Mouse (Mus musculus) cerebral cortex, adult 2 months (tissue): ENCODE data around the gene Cxcr5.

Experiments
- WGBS: fragments of 180-500 bp; shearing (Covaris S2); methylation state at CpG from one replicate; pipeline ENCODE4 v1.1.7; 2018; 5-methylcytosine and 5-hydroxymethylcytosine counted together

Gene Cxcr5

DNA sequence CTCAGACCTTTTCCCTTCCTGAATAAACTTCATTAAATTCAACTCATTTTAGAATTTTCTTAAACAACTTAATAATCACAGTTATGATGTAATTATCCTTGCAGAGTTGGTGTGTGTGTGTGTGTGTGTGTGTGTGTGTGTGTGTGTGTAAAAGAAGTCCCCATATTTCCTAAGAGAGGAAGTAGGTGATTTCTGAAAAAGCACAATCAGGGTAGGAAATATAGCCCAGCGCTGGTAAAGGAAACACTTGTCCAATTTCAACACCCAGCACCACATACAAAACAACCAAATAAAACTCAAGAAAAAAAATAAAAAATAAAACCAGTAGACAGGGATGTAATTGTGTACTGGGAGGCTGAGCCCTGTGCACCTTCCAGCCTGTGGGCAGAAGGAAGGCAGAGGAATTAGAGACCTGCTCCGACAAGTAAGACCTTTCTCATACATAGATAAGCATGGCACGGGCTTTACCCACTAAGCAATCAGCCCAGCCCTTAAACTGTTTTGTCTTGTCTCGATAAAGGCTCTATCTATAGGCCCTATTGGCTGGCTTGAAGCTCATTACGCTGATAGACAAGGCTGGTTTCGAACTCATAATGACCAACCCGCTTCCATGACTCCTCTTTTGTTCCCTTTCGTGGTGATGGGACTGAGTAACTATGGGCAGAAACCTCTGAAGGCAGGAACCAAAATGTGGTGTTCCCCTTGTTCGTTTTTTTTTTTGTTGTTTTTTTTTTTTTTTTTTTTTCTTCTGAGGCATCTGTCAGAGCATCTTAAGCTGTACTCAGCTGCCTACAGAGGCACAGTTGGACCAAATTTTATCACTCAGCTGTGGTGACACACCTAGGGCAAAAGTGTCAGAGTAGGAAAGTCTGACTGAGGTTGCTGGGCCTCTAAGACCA lies 25.8 kb upstream of the Cxcr5 start:
- whole genome bisulfite sequencing: 89% methylated on average over 9 of the region's 9 CpGs

DNA sequence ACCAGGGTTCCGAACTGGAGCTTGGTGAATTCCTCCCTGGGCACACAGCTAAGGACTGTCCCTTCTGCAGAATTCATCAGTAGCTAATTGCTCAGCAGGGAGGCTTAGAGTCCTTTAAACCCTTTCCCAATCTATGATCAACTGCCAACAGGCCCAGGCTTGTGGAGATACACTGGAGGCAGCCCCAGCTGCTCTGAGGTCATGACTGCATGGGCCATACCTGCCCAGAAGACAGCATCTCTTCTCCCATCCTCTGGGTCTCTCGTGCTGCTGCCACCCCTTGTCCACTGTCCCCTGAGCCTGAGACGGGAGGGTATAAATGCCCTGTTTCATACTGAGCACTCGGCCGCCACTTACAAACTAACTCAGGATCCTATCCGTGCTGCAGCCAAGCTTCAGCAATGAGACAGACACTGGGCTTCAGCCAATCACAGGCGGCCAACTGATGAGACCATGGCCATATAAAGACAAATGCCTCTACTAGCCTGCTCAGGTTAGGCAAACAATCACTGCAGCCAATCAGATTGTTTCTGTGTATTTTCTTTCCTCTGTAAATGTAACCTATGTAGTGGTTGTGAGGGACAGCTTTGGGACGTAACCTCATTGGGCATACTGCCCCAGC lies 25.1 kb upstream of the Cxcr5 start:
- WGBS: 80% methylated on average over 8 of the region's 8 CpGs

DNA sequence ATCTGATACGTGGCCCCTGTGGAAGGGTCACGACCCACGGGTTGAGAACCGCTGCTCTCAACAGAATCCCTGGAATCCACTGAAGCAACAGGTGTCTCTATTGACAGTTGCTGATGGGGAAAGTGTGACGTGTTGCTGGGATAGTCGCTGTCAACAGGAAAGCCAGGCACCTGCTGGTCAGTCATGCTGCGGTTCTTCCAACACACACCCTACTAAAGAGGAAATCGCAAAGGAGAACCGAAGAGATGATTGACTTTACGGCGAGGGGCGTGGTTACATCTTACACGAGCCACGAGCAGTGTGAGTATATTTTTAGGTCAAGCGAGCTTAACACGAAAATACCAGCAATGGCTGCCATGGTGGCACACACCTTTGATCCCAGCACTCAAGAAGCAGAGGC lies 20.7 kb upstream of the Cxcr5 start:
- 87% methylated on average over 16 of the region's 16 CpGs for WGBS

DNA sequence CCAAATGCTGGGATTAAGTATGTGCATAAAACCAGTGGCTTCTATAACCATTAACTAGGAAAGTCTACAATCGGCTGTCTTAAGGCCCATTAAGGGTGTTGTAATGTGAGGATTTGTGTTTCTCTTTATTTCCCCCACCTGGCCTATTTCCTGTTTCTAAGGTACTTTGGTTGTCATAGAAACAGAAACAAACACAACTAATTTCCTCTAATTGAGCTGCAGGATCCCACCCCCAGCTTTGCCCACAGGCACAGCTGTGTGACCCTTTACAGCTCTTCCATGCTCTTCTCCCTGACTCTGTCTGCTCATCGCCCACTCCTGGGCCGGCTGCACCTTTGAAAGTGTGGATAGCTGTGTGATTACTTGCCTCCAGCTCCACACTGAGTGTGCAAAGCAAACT lies 19.7 kb upstream of the Cxcr5 start:
- WGBS: 56% methylated on average over 3 of the region's 3 CpGs

DNA sequence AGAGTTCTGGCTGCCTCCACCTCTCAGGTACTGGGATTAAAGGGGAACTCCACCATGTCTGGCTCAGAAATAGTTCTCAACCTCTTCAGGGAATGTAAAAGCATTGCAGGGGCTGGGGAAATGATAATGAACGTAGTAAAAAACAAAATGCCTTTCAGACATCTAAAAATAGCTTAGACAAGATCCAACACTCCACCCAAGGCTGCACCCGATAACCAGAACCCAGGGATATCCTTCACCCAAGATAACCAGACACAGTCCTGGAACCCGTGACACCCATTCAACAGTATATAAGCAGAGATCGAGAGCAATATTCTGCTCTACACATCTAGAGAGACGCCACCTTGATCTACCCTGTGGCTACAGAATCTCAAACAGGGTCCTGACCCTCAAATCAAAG lies 18.4 kb upstream of the Cxcr5 start:
- WGBS: 85% methylated on average over 5 of the region's 5 CpGs

DNA sequence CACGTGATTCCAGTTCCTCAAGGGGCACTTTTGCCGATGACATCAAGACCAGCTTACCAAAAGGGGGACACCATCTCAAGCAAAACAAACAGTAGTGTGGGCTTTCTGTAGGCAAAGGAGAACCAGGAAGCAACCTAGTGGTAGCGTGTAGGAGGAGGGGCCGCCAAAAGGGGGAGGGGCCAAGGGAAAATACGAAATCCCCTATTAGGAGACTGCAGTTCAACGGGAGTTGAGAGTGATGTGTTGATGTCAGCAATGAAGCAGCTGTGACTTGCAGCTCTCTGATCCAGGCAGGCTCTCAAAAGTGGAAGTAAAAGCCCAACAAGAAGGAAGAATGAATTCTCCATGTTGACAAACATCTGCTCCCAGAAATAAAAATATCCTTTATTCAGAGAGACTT lies 17.7 kb upstream of the Cxcr5 start:
- WGBS: 45% methylated on average over 6 of the region's 6 CpGs

DNA sequence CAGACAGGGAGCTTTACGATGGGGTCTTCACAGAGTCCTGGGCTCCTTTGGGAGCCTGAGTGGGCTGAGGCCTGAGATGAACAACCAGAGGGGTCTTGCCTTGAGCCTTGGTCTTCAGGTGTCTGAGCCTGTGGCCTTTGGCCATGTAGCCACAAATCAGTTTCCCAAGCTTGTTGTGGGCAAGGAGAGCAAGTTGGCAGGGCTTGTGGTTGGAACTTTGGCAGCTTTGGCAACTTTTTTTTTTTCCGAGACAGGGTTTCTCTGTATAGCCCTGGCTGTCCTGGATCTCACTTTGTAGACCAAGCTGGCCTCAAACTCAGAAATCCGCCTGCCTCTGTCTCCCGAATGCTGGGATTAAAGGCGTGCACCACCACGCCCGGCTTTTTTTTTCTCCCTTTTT lies 14.4 kb upstream of the Cxcr5 start:
- WGBS: 90% methylated on average over 7 of the region's 7 CpGs

DNA sequence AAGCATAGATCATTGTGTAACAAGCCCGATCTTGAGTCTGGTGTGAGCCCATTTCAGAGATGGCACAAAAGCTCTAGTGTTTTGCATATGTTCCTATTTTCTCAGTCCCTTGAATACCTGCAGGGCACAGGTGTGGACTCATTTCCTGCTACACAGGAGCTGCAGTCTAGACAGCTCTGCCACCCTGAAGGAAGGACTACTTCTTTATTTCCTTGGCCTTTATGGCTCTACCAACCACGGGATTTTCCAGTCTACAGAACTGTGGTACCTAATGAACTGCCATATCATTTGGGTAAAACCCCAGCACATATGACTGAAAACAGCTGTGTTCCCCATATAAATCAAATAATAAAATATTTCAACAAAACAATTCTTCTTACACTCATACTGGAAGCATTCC lies 13.4 kb upstream of the Cxcr5 start:
- WGBS: 92% methylated on average over 2 of the region's 2 CpGs

DNA sequence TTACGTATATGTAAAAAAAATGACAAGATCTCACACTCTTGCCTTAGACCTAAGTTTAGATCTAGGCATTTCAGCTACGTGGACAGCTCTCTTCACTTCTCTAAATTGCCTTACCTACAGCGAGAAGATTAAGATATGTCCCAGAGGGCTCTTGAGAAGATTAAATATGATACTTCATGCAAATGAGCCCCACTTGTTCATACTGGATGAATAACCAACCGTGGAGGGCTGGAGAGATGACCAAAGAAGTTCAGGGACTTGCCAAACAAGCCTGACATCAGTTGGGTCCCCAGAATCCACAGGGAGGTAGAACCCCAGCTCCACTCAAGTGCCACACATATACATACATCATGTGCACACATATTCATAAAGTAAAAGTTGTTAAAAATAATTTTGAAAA lies 11.6 kb upstream of the Cxcr5 start:
- 84% methylated on average over 4 of the region's 4 CpGs for WGBS

DNA sequence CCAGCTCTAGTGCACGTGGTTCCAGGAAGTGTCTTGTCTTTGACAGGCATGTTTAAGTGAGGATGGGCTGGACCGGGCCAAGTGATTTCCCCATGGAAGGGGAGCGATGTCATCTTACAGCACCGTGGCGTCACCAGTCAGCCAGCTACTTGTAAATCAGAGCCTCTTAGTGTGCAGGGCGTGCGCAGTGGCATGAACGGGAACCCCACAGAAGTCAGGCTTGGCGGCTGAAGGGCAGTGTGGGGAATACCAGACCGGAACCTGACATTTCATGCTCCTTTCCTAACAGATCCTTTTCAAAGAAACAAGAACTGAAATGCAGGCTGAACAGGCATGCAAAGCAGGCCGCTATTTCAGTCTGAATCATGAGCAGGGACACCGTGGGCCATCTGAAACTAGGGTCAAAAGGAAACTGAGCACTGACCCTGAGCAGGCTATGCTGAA lies 9.3 kb upstream of the Cxcr5 start:
- 83% methylated on average over 12 of the region's 12 CpGs for WGBS

DNA sequence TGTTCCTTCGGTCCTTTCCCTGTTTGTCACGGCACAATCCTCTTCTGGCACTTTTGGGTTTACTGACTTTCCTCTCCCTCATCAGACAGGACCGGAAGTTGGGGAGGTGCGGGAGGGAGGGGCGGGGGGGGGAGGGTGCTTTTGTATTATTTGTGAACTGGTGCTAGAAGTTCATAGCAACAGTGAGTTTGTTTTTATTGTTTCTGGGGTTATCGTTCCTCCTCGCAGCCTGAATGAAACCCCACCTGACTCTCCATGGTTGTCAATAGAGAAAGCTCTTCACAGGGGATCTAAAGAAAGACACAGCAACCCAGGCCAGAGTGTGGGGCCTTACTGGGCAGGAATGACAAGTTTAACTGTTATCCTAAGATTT lies 6.4 kb upstream of the Cxcr5 start:
- WGBS: 56% methylated on average over 7 of the region's 7 CpGs

DNA sequence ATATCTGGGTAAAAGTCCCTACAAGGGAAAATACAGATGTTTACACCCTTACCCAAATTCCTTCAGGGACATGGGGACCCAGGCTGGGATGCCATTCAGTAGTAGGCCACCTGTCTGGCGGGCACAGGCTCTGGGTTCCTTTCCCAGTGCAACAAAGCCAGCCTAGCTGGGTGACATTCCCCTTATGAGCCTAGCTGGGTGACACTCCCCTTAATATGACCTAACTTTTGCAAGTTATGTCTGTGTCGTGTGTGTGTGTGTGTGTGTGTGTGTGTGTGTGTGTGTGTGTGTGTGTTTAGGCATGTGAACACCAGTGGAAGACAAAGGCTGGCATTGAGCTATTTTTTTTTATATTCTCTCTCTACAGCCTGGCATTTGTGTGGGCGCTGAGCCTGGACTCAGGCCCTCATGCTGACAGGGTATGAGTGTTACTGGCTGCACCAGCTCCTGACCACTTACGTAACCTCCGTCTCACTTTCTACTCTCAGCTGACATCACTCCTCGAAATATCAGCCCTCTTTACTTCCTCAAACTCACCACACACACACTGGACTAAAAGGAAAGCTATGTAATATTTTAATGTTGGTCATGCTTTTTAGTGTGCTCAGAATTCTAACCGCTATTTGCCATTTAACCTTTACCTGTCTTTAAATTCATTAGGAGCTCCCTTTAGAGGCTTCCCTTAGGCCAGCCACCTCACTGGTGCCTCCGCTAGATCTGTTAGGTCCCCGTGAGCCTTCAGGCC lies 5.8 kb upstream of the Cxcr5 start:
- WGBS: 64% methylated on average over 9 of the region's 9 CpGs

DNA sequence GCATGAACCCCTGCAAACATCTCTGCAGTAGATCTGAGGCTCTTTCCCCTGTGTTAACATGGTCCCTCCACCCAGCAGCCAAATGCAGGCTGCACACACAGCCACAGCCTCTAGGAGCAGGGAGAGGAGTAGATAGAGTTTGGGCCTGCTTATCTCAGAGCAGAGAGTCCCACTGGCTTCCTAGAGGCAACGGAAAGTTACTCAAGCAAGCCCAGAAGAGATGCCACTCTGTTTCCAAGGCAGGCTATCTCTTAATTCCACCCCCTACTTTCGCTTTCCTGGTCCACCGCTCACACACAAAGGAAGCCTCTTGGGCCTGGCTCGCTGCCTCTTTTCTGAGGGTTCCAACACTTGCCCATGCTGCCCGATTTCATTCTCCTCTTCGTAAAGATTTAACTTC lies 3.7 kb upstream of the Cxcr5 start:
- 38% methylated on average over 6 of the region's 6 CpGs for WGBS

DNA sequence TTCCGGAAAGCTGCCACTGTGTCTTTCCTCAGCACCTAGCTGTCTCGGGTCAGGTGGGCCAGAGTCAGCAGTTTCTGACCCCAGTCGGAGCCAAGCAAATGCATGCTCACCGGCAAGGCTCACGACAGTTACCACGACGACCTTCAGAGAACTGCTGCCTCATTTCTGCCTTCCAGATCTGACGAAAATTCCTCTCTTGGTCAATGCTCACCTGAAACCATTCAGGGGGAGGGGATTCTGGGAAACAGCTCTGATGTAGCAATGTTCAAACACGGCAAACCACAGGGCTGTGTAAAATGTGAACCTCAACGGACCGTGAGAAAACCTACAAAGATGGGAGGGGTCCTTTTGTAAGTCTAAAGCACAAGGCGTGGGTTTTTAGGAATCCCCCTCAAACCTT lies 1.3 kb upstream of the Cxcr5 start:
- WGBS: 80% methylated on average over 12 of the region's 12 CpGs

DNA sequence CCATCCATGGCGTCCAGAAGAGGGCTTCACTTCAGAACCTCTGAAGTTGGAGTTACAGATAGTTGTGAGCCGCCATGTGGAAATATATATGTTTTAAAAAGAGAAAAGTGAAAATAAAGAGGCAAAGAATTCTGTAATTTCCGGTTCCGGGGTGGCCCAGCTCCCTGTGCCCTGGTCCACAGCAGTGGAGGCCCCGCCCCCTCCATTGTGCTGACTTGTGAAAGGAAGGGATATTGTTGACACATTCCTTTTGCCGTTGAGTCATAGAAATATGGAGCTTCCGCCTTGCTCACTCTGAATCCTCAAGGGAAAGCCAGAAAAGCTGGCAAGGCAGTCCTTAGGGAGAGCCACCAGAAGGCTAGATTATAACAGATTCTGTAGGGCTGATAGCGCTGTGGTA lies 9.5 kb downstream of the Cxcr5 start:
- WGBS: 72% methylated on average over 8 of the region's 8 CpGs

DNA sequence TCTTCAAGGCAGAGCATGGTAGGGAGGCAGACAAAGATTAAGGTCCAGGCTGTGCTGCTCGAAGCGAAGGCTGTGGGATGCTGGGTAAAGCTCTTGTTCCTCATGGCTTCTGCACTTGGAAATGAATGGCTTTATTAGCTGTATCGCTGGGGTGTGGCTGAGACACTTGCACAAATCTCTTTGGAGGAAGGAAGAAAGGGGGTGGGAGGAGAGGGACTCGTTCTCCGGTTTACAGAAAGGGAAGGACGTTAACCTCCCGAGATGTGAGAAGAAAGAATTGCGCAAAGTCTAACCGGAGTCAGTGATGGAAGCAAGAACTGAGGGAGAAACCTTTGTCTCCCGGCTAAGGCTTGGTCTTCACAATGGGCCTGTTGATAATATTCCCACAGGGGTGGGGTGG lies 10.5 kb downstream of the Cxcr5 start:
- WGBS: 86% methylated on average over 10 of the region's 10 CpGs

DNA sequence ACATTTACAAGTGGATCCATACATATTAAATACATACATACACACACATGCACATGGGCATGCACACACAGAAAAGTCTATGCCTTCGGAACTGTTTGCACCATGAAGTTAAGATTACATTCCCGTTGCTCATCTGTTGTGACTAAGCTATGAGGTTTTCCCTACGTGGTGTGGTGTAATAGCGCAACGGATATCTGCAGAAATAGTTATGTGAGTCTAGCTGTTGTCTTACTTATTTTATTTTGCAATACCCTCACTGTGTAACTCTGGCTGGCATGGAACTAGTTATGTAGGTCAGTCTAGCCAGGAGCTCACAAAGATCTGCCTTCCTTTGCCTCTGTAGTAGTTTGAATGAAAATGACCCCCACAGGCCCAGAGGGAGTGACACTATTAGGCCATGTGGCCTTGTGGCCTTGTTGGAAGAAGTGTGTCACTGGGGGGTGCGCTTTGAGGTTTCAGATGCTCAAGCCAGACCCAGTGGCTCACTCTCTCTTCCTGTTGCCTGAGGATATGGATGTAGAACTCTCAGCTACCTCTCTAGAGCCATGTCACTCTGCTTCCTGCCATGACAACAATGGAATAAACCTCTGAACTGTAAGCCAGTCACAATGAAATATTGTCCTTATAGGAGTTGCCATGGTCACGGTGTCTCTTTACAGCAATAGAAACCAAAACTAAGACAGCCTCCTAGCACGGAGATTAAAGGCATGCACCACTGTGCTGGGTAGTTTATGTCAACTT lies 13.1 kb downstream of the Cxcr5 start:
- 93% methylated on average over 8 of the region's 8 CpGs for WGBS

DNA sequence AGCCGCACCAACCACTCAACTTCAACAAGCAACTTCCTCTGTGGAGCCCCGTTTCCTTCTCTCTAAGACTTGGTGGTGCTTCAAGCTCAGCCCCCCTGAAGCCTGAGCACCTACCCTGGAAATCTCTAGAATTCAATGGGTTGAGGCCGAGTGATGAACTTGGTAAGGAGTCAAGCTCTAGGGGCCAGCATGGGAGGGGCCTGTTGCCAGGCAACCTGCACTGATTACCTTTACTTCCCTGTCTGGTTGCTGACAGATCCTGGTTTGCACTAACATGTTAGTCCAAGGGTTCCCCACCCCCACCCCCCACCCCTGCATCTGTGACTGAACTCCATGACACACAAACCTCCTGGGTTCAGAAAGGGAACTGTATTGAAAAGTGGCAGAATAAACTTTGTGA lies 16.7 kb downstream of the Cxcr5 start:
- 89% methylated on average over 3 of the region's 3 CpGs for WGBS

DNA sequence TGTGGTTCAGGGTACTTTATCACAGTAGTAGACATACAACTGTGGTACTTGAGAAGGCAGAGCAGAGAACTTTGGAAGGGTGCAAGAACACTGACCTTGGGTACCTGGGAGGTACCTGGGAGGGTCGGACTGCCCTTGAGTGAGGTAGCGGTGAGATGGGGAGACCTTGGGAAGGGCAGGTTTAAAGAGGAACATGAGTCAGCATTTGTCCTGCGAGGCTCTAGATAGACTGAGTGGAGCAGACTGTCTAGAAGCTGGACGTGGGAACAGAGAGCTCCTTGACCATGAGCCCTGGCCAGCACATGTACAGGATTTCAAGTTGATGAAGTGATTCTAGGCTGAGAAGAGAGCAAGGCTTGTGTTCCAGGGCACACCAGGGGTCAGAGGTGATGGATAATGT lies 19.3 kb downstream of the Cxcr5 start:
- WGBS: 79% methylated on average over 4 of the region's 4 CpGs

DNA sequence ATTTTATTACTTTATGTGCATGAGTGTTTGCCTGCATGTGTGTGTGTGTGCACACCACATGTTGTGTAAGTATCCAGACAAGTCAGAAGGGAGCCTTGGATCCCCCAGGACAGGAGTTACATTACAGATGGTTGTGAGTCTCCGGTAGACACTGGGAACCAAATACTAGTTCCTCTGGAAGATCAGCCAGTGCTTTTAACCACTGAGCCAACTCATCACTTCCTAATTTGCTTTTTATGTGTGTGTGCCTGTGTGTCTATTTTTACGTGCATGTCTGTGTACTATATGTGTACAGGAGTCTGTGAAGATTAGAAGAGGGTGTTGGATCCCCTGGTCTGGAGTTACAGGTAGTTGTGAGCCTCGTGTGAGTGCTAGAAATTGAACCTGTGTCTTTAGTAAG lies 21.0 kb downstream of the Cxcr5 start:
- 85% methylated on average over 3 of the region's 3 CpGs for WGBS

DNA sequence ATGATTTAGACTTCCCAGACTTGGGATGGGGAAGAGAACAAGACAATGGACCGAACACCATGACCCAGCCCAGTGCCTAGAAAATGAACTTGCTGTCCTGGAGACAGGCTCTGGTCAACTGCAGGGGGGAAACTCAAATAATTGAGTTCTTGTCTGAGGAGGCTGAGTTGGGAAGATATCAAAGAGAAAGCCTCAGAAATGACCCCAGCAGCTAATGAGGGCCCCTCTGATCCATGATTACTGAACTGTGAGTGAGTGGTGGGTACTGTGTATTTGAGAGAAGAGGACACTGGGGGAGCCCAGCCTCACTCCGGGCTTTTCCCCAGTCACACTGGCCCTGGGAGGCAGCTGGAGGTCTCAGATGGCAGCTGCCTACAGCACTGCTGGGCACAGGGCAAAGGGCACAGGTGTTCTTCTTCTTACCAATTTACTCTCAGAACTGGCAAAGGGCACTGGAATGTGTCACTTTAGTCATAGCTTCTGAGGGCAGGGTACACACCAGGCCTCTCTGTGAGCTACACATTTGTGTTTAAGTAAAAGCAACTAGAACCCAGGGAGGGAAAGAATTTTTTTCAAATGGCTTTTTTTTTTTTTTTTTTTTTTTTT lies 21.8 kb downstream of the Cxcr5 start:
- 61% methylated on average over 2 of the region's 2 CpGs for WGBS
